Mouse (Mus musculus) forebrain, embryonic 11.5 days (tissue): ENCODE measurements around the gene Hipk2. TPM values are rescaled to one million over a fixed set of nuclear protein-coding genes. Genes with fewer than 3 reads are reported as not detected.

Experiments
- ATAC-seq: fragments of 200-750 bp; cut with Nextera tagmentation; replicated peaks from 2 replicates; pipeline ENCODE4 v1.8.0; 2017; ENCODE audit warnings: moderate TSS enrichment; ENCODE audit not compliant: low FRiP score
- DNase-seq: peaks from one replicate; pipeline ENCODE4 v3.0.0-alpha.2; 2017; ENCODE audit warnings: low spot score
- H3K27ac ChIP-seq: fragments of 300-500 bp; sonication (generic); 2 replicates; pipeline ENCODE4 v1.5.1; 2014; ENCODE audit warnings: low read depth, low read length
- H3K27me3 ChIP-seq: fragments of 300-500 bp; sonication (generic); 2 replicates; pipeline ENCODE4 v1.6.1; 2014; ENCODE audit warnings: mild to moderate bottlenecking, low read length, mixed read lengths; ENCODE audit not compliant: control insufficient read depth, insufficient read depth
- H3K36me3 ChIP-seq: fragments of 300-500 bp; sonication (generic); 2 replicates; pipeline ENCODE4 v1.6.1; 2014; ENCODE audit warnings: mild to moderate bottlenecking, low read length, moderate library complexity, mixed read lengths; ENCODE audit not compliant: control insufficient read depth, insufficient read depth
- H3K4me1 ChIP-seq: fragments of 300-500 bp; sonication (generic); replicated peaks from 2 replicates; pipeline ENCODE4 v1.6.1; 2014; ENCODE audit warnings: low read length, mixed read lengths; ENCODE audit not compliant: control insufficient read depth, insufficient read depth
- H3K4me2 ChIP-seq: fragments of 300-500 bp; sonication (generic); 2 replicates; pipeline ENCODE4 v1.6.1; 2014; ENCODE audit warnings: low read depth, mild to moderate bottlenecking, low read length, moderate library complexity, mixed read lengths; ENCODE audit not compliant: severe bottlenecking
- H3K4me3 ChIP-seq: fragments of 300-500 bp; sonication (generic); 2 replicates; pipeline ENCODE4 v1.5.1; 2014; ENCODE audit warnings: low read depth, low read length
- H3K9ac ChIP-seq: fragments of 300-500 bp; sonication (generic); 2 replicates; pipeline ENCODE4 v1.6.1; 2014; ENCODE audit warnings: low read length
- H3K9me3 ChIP-seq: fragments of 300-500 bp; sonication (generic); 2 replicates; pipeline ENCODE4 v1.6.1; 2016; ENCODE audit warnings: low read length, mixed read lengths; ENCODE audit not compliant: control insufficient read depth
- WGBS: fragments of 180-500 bp; shearing (Covaris S2); extraction: QIAGEN DNeasy Blood & Tissue Kit; methylation state at CpG from one replicate; pipeline ENCODE4 v1.1.7; 2014; 5-methylcytosine and 5-hydroxymethylcytosine counted together
- polyA plus RNA-seq: library from polyadenylated mRNA; unstranded; fragments of >200 nt; fragmentation: Nextera tagmentation; extraction: Ambion mirVana; gene quantifications from 2 replicates; pipeline ENCODE4 v1.2.1, GENCODE M21; 2014

The Hipk2 gene
- polyA plus RNA-seq, 1 experiment from 2014 or later: 31.0 TPM

- Histone ChIP-seq H3K9me3 (no peaks in the 10 kb centered on the region), H3K4me3 (no peak overlapping the region), H3K36me3 (no peaks in the 10 kb centered on the region), H3K27ac (no peak overlapping the region), H3K27me3 (no peaks in the 10 kb centered on the region), H3K4me2 (no peak overlapping the region), H3K4me1 (peaks cover 4% of the 10 kb centered on the region; the same call in 1 of the 2 replicates), H3K9ac (no peak overlapping the region)
- WGBS: 52% methylated on average over 6 of the region's 6 CpGs
- ATAC-seq (no peak; the same call in 1 of the 2 replicates), DNase-seq (no peak)
Measured at GRCm38 (mm10) chr6:38760911-38761706, 114.9 kb downstream of the Hipk2 start.

DNA sequence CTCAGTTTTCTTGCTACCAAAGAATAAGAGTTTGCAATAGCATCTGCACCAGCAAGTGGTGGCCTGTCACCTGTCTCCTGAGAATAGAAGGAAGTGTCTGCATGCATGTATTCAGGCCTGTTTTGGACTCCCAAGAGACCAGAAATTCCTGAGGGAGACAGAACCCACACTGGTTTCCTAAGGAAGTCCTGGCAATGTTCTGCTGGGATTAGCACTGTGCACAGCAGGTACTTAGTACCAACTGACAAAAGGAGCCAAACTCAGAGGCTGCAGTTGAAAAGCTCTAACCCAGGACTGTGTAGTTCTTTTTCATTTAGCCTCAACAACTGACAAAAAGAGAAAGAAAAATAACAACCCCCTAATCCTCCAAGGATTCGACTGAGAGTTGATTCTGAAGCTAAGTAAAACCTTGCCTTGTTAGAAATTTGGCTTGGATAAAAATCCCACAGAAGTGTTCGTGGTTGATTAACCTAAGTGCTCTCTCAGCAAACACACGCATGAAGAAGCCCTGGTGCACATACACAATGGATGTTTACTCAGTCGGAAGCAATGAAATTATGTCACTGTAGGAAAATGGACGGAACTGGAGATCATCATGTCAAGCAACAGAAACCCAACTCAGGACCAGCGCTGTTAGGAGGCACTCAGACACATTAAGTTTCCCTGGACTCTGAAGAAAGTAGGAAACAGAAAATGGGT lies 115.9 kb downstream of the Hipk2 start:
- Histone ChIP-seq H3K4me3 (no peak overlapping the region), H3K4me2 (no peak overlapping the region), H3K27me3 (no peaks in the 10 kb centered on the region), H3K9ac (no peak overlapping the region), H3K27ac (no peak overlapping the region), H3K4me1 (peaks cover 4% of the 10 kb centered on the region; the same call in 1 of the 2 replicates), H3K9me3 (no peaks in the 10 kb centered on the region), H3K36me3 (no peaks in the 10 kb centered on the region)
- DNase-seq (no peak), ATAC-seq (peak; percentile 71)
- 17% methylated on average over 6 of the region's 6 CpGs for WGBS

GRCm38 (mm10) chr6:38759186-38759585 lies 116.8 kb downstream of the Hipk2 start:
- no peak overlapping the region for H3K27ac ChIP-seq
- WGBS: 86% methylated on average over 3 of the region's 3 CpGs
- no peaks in the 10 kb centered on the region for H3K27me3 ChIP-seq
- DNase-seq (no peak), ATAC-seq (no peak)
- H3K36me3 ChIP-seq: no peaks in the 10 kb centered on the region
- no peaks in the 10 kb centered on the region for H3K9me3 ChIP-seq
- no peak overlapping the region for H3K4me2 ChIP-seq
- no peak overlapping the region for H3K4me3 ChIP-seq
- no peak overlapping the region for H3K9ac ChIP-seq
- peaks cover 4% of the 10 kb centered on the region; the same call in 1 of the 2 replicates for H3K4me1 ChIP-seq

GRCm38 (mm10) chr6:38757597-38757996 lies 118.4 kb downstream of the Hipk2 start:
- no peaks in the 10 kb centered on the region for H3K9me3 ChIP-seq
- H3K4me3 ChIP-seq: no peak overlapping the region
- peaks cover 4% of the 10 kb centered on the region; the same call in 1 of the 2 replicates for H3K4me1 ChIP-seq
- DNase-seq (no peak), ATAC-seq (no peak)
- H3K36me3 ChIP-seq: no peaks in the 10 kb centered on the region
- no peaks in the 10 kb centered on the region for H3K27me3 ChIP-seq
- WGBS: 95% methylated on average over 2 of the region's 2 CpGs
- H3K27ac ChIP-seq: no peak overlapping the region
- H3K4me2 ChIP-seq: no peak overlapping the region
- no peak overlapping the region for H3K9ac ChIP-seq

GRCm38 (mm10) chr6:38756968-38757367 lies 119.0 kb downstream of the Hipk2 start:
- 88% methylated on average over 4 of the region's 4 CpGs for WGBS
- no peaks in the 10 kb centered on the region for H3K9me3 ChIP-seq
- no peak overlapping the region for H3K4me3 ChIP-seq
- no peaks in the 10 kb centered on the region for H3K36me3 ChIP-seq
- no peak overlapping the region for H3K4me2 ChIP-seq
- no peaks in the 10 kb centered on the region for H3K27me3 ChIP-seq
- peaks cover 4% of the 10 kb centered on the region; the same call in 1 of the 2 replicates for H3K4me1 ChIP-seq
- H3K27ac ChIP-seq: no peak overlapping the region
- no peak for ATAC-seq
- no peak overlapping the region for H3K9ac ChIP-seq
- DNase-seq: no peak

GRCm38 (mm10) chr6:38755961-38756360 lies 120.0 kb downstream of the Hipk2 start:
- H3K36me3 ChIP-seq: no peaks in the 10 kb centered on the region
- no peak overlapping the region for H3K4me2 ChIP-seq
- 75% methylated on average over 2 of the region's 2 CpGs for WGBS

GRCm38 (mm10) chr6:38755188-38755587 lies 120.8 kb downstream of the Hipk2 start:
- Histone ChIP-seq H3K27ac (no peak overlapping the region), H3K4me1 (peaks cover 3% of the 10 kb centered on the region; the same call in 1 of the 2 replicates), H3K9ac (no peak overlapping the region), H3K9me3 (no peaks in the 10 kb centered on the region), H3K27me3 (no peaks in the 10 kb centered on the region), H3K36me3 (no peaks in the 10 kb centered on the region), H3K4me3 (no peak overlapping the region), H3K4me2 (no peak overlapping the region)
- WGBS: 92% methylated on average over 2 of the region's 2 CpGs
- no peak for DNase-seq
- no peak for ATAC-seq

More at GRCm38 (mm10) chr6:38755961-38756360, 120.0 kb downstream of the Hipk2 start:
- H3K4me3 ChIP-seq: no peak overlapping the region
- H3K9me3 ChIP-seq: no peaks in the 10 kb centered on the region
- no peak overlapping the region for H3K9ac ChIP-seq
- H3K27ac ChIP-seq: no peak overlapping the region
- DNase-seq (no peak), ATAC-seq (no peak)
- peaks cover 4% of the 10 kb centered on the region; the same call in 1 of the 2 replicates for H3K4me1 ChIP-seq
- H3K27me3 ChIP-seq: no peaks in the 10 kb centered on the region

DNA sequence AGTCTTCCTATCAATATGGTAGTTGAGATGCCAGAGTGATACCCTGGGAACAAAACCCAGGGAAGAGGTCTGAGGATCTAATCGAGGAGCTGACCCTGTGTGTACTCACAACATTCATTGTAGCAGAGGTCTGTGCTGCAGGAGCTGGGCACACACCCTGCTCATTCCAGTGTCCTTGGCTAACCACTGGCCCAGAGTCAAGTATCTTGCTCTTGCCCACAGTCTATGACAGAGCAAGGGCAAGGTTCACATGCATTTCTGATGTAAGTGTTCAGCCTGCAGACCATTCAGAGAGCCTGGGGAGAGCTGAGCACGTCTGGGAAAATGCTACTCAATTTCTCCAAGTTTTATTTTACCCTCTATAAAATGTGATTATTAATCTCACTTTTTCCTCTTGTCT lies 122.2 kb downstream of the Hipk2 start:
- Histone ChIP-seq H3K9me3 (no peaks in the 10 kb centered on the region), H3K9ac (no peak overlapping the region), H3K27me3 (no peaks in the 10 kb centered on the region), H3K4me1 (no peaks in the 10 kb centered on the region), H3K4me3 (no peak overlapping the region), H3K4me2 (no peak overlapping the region), H3K36me3 (no peaks in the 10 kb centered on the region), H3K27ac (no peak overlapping the region)
- ATAC-seq: no peak
- 87% methylated on average over 2 of the region's 2 CpGs for WGBS
- DNase-seq: no peak
